Mouse (Mus musculus) testis, adult 2 months (tissue): Measurements from ENCODE around the gene Arhgap8.

Source experiments
- CTCF ChIP-seq: fragments of 200-500 bp; IDR thresholded peaks from 2 replicates; pipeline ENCODE4 v1.5.1; 2012; ENCODE audit warnings: low read depth, mild to moderate bottlenecking, inconsistent platforms, low read length, moderate library complexity; ENCODE audit not compliant: control insufficient read depth, insufficient read depth, insufficient replicate concordance
- POLR2A ChIP-seq: fragments of 200-500 bp; IDR thresholded peaks from 2 replicates; pipeline ENCODE4 v1.6.1; 2012; ENCODE audit warnings: low read depth, mild to moderate bottlenecking, inconsistent platforms, low read length, moderate library complexity; ENCODE audit not compliant: control insufficient read depth

DNA sequence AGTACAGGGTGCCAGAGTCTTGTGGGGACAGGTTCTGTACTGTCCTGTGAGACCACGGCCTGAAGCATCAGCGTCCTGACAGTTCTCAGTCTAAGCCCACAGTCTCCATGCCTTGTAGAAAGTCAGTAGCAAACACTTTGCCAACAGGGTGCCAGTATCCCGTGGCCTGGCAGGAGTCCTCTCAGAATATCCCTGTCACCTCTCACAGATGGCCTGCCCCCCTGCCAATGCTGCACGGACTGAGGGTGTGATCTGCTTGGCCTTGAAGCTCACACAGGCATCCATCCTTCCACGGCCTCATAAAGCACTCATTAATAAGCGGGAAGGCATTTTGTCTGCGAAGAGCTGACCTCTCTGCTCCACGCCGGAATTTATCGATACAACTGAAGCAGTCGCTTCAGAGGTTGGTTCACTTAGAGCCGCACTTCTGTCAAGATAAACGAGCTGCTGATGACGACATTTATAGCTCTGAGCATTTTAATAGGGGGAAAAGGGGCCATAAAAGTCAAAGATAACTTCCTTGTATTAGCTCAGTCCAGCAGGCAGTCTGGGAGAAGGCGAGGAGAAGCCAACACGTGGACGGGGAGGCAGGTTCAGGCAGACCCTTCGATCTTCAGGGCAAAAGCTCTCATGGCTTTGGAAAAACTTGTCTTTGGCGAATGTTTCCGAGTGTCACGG is 89.6 kb downstream of the Arhgap8 start:
- TF ChIP-seq POLR2A (no peak), CTCF (no peak)
